Mouse (Mus musculus) spleen, adult 2 months (tissue): ENCODE measurements at regions not wholly inside any gene's neighbourhood (a gene's known extent, or its start where the extent isn't known, plus 50 kb on each side); places are given as distances from the start of the nearest gene placed in this dataset.

Experiments used
- DNase-seq, 2 experiments: peaks; one replicate each; pipeline versions ENCODE4 v3.0.0 to v3.0.0-alpha.2; 2012 to 2021; ENCODE audit warnings: low spot score in 2 of 2, low read depth in 1 of 2
- H3K27ac ChIP-seq: fragments of 200-500 bp; 2 replicates; pipeline ENCODE4 v1.5.1; 2012; ENCODE audit warnings: low read length, inconsistent platforms; ENCODE audit not compliant: insufficient read depth
- H3K27me3 ChIP-seq: fragments of 200-500 bp; 2 replicates; pipeline ENCODE4 v1.6.1; 2012; ENCODE audit warnings: mild to moderate bottlenecking, moderate library complexity, low read length, inconsistent platforms; ENCODE audit not compliant: control insufficient read depth, insufficient read depth
- H3K36me3 ChIP-seq: fragments of 200-500 bp; 2 replicates; pipeline ENCODE4 v1.6.1; 2012; ENCODE audit warnings: mild to moderate bottlenecking, low read length, inconsistent platforms; ENCODE audit not compliant: control insufficient read depth, insufficient read depth
- H3K4me1 ChIP-seq: fragments of 200-500 bp; 2 replicates; pipeline ENCODE4 v1.6.1; 2011; ENCODE audit warnings: inconsistent platforms; ENCODE audit not compliant: control insufficient read depth, insufficient read depth, insufficient read length
- H3K4me3 ChIP-seq: fragments of 200-500 bp; 2 replicates; pipeline ENCODE4 v1.5.1; 2011; ENCODE audit warnings: mild to moderate bottlenecking, inconsistent platforms; ENCODE audit not compliant: insufficient read depth, insufficient read length; ENCODE audit errors: extremely low read depth
- CTCF ChIP-seq: fragments of 200-500 bp; IDR thresholded peaks from 2 replicates; pipeline ENCODE4 v1.5.1; 2011; ENCODE audit warnings: mild to moderate bottlenecking, inconsistent platforms; ENCODE audit not compliant: insufficient read depth, insufficient read length, insufficient replicate concordance; ENCODE audit errors: extremely low read depth
- POLR2A ChIP-seq: fragments of 200-500 bp; IDR thresholded peaks from 2 replicates; pipeline ENCODE4 v1.6.1; 2011; ENCODE audit warnings: low read depth, low read length, inconsistent platforms
- WGBS: fragments of 180-500 bp; shearing (Covaris S2); methylation state at CpG from one replicate; pipeline ENCODE4 v1.1.7; 2018; 5-methylcytosine and 5-hydroxymethylcytosine counted together

GRCm38 (mm10) chr12:112295337-112295941, 149.4 kb downstream of the Kif26a start:
- WGBS: 72% methylated on average over 6 of the region's 6 CpGs
- H3K36me3 ChIP-seq: no peaks in the 10 kb centered on the region
- no peaks in the 10 kb centered on the region for H3K27me3 ChIP-seq
- no peak for TF ChIP-seq POLR2A
- no peak for TF ChIP-seq CTCF
- DNase-seq: no peak
- H3K4me1 ChIP-seq: no peaks in the 10 kb centered on the region
- H3K4me3 ChIP-seq: no peak overlapping the region
- H3K27ac ChIP-seq: no peak overlapping the region

DNA sequence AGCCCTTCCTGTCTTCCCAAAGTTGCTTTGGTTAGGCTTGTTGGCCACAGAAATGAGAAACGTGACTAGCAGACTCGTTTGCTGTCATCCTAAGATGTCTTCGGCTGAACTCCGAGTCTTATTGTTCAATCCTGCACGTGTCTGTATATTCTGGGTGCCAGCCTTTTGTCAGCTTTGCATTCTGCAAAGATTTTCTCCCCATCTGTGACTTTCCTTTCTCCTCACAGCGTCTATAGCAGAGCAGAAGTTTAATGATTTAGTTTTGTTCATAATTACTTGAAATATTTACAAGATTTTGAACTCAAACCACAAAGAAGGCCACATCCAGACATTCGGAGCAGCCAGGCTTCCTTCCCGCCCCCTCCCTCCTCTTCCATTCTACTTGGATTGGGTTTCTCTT, 152.5 kb downstream of the Kif26a start:
- Histone ChIP-seq H3K36me3 (no peaks in the 10 kb centered on the region), H3K4me3 (no peak overlapping the region), H3K4me1 (no peaks in the 10 kb centered on the region), H3K27ac (no peak overlapping the region), H3K27me3 (no peaks in the 10 kb centered on the region)
- 88% methylated on average over 8 of the region's 8 CpGs for WGBS
- TF ChIP-seq POLR2A: no peak
- TF ChIP-seq CTCF: no peak
- DNase-seq: no peak

DNA sequence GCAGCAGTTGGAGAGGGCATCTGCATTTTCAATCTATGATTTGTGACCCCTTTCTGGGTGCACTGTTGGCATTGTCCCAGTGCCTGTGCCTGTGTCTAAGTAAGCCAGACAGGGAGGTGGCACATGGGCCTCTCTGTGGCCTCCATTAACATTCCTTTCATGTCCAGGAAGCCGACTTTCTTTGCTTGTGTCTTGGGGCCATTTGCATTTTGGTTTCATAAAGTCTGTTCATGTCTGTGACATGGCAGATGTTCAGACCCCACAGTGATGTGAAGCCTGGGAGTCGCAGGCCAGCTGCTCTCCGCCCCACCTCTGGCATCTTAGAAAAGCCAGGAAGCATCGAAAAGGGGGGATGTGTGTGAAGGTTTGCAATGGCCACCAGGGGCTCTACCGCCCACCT, 153.1 kb downstream of the Kif26a start:
- Histone ChIP-seq H3K27me3 (no peaks in the 10 kb centered on the region), H3K4me3 (no peak overlapping the region), H3K27ac (no peak overlapping the region), H3K36me3 (no peaks in the 10 kb centered on the region), H3K4me1 (no peaks in the 10 kb centered on the region)
- no peak for TF ChIP-seq POLR2A
- TF ChIP-seq CTCF: no peak
- 78% methylated on average over 5 of the region's 5 CpGs for WGBS
- no peak for DNase-seq

DNA sequence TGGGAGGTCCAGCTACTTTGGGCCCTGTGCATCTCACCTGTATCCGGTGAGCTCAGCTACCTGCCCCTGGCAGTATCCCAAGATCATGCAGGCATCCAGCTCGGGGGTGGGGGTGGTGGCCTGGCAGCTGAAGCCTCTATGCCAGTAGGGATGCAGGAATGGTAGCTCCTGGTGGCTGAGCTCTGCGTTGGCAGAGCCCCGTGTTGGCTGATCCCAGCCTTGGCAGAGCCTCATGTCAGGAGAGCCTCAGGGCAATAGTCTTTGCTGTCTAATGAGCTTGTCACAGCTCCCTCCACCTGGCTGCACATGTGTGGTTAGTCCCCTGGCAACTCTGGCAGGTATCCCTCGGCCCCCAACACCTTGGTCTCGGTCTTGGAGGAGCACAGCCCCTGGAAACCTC, 153.6 kb downstream of the Kif26a start:
- WGBS: 78% methylated on average over 6 of the region's 6 CpGs
- no peak for DNase-seq
- Histone ChIP-seq H3K4me3 (no peak overlapping the region), H3K4me1 (no peaks in the 10 kb centered on the region), H3K27ac (no peak overlapping the region), H3K27me3 (no peaks in the 10 kb centered on the region), H3K36me3 (no peaks in the 10 kb centered on the region)
- no peak for TF ChIP-seq POLR2A
- TF ChIP-seq CTCF: no peak

GRCm38 (mm10) chr12:112300125-112300524, 154.1 kb downstream of the Kif26a start:
- WGBS: 68% methylated on average over 4 of the region's 4 CpGs
- DNase-seq: no peak
- H3K27me3 ChIP-seq: no peaks in the 10 kb centered on the region

GRCm38 (mm10) chr12:112301411-112301891, 155.4 kb downstream of the Kif26a start:
- no peak for TF ChIP-seq POLR2A
- no peak for TF ChIP-seq CTCF
- Histone ChIP-seq H3K27me3 (no peaks in the 10 kb centered on the region), H3K36me3 (no peaks in the 10 kb centered on the region), H3K27ac (no peak overlapping the region), H3K4me3 (no peak overlapping the region), H3K4me1 (no peaks in the 10 kb centered on the region)
- no peak for DNase-seq
- WGBS: 51% methylated on average over 13 of the region's 13 CpGs

More at GRCm38 (mm10) chr12:112300125-112300524, 154.1 kb downstream of the Kif26a start:
- Histone ChIP-seq H3K27ac (no peak overlapping the region), H3K4me3 (no peak overlapping the region), H3K4me1 (no peaks in the 10 kb centered on the region), H3K36me3 (no peaks in the 10 kb centered on the region)
- TF ChIP-seq CTCF (no peak), POLR2A (no peak)

- no peak overlapping the region for H3K4me3 ChIP-seq
- DNase-seq: no peak
- no peaks in the 10 kb centered on the region for H3K4me1 ChIP-seq
- TF ChIP-seq POLR2A: no peak
- no peak for TF ChIP-seq CTCF
- no peaks in the 10 kb centered on the region for H3K36me3 ChIP-seq
- H3K27ac ChIP-seq: no peak overlapping the region
- H3K27me3 ChIP-seq: no peaks in the 10 kb centered on the region
- WGBS: 77% methylated on average over 8 of the region's 8 CpGs
Observed at GRCm38 (mm10) chr12:112301929-112302328, 155.9 kb downstream of the Kif26a start.
